Mouse (Mus musculus) thymus, adult 2 months (tissue): Measurements from ENCODE around the gene Castor1.

ENCODE experiments used
- CTCF ChIP-seq: fragments of 200-500 bp; IDR thresholded peaks from 2 replicates; pipeline ENCODE4 v1.5.1; 2012; ENCODE audit warnings: mild to moderate bottlenecking, control low read depth, low read length, moderate library complexity, borderline replicate concordance; ENCODE audit not compliant: control insufficient read depth, poor library complexity, insufficient read depth; ENCODE audit errors: extremely low read depth
- POLR2A ChIP-seq: fragments of 200-500 bp; IDR thresholded peaks from 2 replicates; pipeline ENCODE4 v1.6.1; 2012; ENCODE audit warnings: mild to moderate bottlenecking, low read length, control low read depth, moderate library complexity; ENCODE audit not compliant: control insufficient read depth, poor library complexity, insufficient read depth; ENCODE audit errors: extremely low read depth

DNA sequence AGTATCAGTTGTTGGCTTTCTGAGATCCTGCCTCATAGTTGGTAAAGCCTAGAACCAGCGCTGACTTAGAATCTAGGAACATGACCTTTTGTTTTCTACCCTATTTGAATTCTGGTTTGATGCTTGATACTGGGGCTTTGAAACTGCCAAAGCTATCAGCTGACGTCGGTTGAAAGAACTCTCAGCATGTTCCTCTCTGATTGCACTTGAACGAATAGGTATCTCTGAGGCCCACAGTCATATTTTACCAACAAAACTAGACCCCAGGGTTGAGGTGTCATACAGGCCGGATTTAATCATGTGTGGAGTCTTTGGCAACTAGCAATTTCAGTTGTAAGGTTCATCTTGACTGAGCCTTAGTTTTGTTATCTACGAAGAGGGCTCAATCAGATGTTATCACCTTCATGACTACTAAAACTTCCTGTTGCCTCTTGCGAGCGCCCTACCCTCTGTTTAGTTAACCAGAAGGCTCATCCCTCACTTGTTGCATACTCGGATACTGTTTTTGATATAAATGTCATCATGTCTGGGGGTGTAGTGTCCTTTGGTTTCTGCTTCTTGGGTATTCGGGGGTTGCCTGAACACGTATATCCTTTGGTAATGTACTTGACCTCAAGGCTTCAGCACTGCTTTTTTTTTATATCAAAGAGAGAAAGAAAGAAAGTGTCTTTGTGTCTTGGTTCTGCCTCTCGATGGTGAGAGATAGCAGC is 14.9 kb upstream of the Castor1 start:
- TF ChIP-seq CTCF, result no peak
- no peak for TF ChIP-seq POLR2A
